Mouse (Mus musculus): ENCODE data around the gene Hecw1.

- TF ChIP-seq POLR2A (IDR thresholded peaks at IDR 0.05; ENCODE audit: low read depth, low read length) (no peak), CTCF (IDR thresholded peaks at IDR 0.05; ENCODE audit: extremely low read depth, insufficient read length, insufficient replicate concordance, low read depth, low read length) (no peak)
These were observed 26.1 kb downstream of the Hecw1 start for GRCm38 (mm10) chr13:14496954-14497353.
